Mouse (Mus musculus): ENCODE data around the gene Faap20.

GRCm38 (mm10) chr4:155217241-155218103 lies 32.1 kb upstream of the Faap20 start:
- no peak for TF ChIP-seq CTCF (IDR thresholded peaks at IDR 0.05; ENCODE audit: extremely low read depth, insufficient read depth, low read length)
- TF ChIP-seq POLR2A (IDR thresholded peaks at IDR 0.05; ENCODE audit: extremely low read depth, insufficient read depth, low read length) = no peak

All from cortical plate, adult 2 months (tissue).